Mouse (Mus musculus): ENCODE results near the gene Slamf8.

DNA sequence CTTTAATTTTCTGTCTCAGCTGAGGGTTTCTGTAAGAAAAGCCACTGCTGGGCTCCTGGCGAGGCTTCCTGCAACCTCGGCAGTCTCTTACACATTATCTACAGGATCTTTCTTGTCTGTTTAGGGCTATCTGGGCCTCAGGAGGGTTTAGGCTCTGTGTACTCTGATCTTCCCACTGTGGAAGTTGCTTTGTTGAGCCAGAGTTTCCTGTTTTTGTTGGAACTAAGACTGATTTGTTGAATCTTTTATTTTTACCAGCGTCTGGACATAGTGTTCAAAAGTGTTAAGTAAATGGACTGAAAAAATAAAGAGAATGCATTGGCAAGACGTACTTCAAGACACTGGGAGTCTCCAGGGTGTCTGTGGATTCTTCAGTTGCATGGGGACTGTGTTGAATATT is 44.9 kb upstream of the Slamf8 start:
- TF ChIP-seq POLR2A (IDR thresholded peaks at IDR 0.05; ENCODE audit: extremely low read depth, insufficient read depth, low read length): no peak
- no peak for TF ChIP-seq CTCF (IDR thresholded peaks at IDR 0.05; ENCODE audit: low read depth, low read length)

All from liver, adult 2 months (tissue).